Mouse (Mus musculus) embryo, embryonic 10 days (tissue): ENCODE measurements around the gene Gng13.
"Not testable (repeated sequence)": the region's sequence is repeated elsewhere in the genome, so short reads cannot be mapped to it uniquely, and the experiment has no call there.

ENCODE experiments used
- DNase-seq: peaks from one replicate; pipeline ENCODE4 v3.0.0-alpha.2; 2015; ENCODE audit warnings: low spot score

Gng13 gene

DNA sequence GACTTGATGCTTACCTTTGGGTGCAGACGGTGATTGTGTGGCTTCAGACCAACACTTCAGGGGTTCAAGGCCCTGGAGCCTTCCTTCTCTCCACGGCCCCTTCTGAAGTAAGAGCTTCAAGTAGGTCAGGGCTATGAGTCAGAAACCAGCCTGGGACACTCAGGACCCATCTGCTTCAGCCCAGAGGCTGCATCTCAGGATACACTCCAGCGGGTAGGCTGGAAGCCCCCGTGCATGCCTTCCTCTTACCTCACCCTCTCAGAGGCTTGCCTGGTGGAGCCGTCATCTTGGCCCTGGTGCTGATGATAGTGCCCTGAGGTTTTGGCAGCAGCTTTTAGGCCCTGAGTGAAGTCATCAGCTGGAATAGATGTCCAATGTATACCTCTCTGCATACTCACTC, 18.3 kb downstream of the Gng13 start:
- no peak for DNase-seq

DNA sequence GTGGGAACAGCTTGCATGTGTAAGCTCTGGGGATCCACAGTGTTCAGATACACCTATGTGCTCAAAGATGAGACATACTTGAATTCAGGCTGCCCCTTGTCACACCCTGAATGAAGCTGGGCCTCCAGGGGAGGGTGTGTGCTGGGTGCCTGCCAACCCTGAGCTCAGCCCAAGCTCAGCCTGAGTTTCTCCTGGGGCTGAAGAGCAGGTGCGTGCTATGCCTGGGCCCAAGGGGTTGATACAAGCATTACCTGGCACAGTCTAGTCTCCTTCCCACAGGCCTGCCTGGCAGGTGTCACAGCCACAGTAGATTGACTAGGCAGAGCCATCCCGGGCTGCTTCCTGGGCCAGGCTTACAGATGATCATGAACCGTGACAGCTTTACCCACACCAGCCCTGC, 18.8 kb downstream of the Gng13 start, which contains the start of gene Mslnl:
Gene Mslnl, plus strand, starts transcription at position 298 of the 400 bp plus-strand sequence.
- no peak for DNase-seq

DNA sequence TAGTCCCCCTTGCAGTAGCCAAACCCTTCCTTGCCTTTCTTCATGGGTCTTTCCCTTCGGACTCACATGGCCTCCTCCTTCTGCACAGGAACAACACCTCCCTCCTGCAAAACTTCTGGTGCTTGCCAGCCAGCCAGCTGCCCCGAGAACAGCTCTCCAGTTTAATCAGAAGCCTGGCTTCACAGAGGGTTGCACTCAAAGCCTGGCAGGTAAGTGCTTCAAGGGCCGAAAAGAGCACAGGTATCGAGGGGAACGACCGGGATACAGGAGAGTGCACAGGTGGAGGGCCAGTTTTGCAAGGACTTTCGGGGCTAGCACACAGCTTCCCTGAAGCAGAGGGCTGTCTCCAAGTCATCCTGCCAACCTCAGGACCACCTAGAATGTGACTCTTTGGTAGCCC, 21.9 kb downstream of the Gng13 start:
- DNase-seq = no peak

- not testable (repeated sequence) for DNase-seq
Measured at GRCm38 (mm10) chr17:25741471-25741870, 24.5 kb downstream of the Gng13 start.

DNA sequence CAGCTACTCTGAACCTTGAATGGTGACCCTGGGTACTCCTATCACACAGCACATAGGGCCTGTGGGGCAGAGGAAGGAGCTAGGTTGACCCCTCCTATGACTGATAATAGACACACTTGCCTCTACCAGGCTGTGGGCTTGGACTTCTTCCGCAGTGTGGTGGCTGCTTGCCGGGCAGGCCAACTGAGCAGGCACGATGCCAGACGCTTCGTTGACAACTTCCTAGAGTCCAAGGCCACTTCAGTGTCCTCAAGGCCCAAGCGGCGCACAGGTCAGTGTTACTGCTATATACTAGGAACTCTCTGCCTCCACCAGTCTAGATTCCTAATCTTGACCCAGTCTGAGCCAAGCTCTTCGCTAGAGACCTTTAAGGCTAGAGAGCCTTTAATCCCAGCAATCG, 26.9 kb downstream of the Gng13 start:
- no peak for DNase-seq

DNA sequence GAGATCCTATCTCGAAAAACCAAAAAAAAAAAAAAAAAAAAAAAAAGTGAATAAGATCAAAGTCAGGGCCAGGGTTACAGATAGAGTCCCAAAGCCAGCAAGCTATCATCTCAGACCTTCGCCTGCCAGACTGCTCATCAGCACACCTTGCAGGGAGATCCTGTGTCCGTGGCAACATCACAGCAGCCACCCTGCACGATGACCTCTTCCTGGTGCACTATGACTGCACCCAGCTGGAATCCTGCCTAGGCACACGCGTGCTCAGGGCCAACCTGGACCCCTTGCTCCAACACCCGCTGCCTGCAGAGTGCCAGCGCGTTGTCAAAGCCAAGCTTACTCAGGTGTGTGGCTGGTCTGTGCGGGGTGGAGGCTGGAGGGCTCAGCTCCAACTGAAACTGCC, 27.3 kb downstream of the Gng13 start:
- DNase-seq = no peak

DNA sequence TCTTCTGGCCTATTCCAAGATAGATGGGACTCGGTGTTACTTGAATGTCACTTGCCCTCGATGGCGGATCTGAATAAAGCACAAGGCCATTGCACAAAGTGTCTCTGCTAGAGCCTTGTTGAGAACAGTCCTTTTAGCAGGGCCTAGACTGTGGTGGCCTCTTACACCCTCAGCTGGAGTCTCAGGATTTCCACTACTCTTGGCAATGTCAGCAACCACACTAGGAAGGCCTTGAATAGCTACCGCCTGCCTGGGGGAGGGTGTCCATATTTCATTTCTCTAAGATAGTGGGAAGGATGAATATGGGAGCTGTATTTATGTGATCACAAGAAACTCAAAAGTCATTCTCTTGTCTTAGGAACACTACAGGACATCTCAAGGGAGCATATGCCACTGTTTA, 31.3 kb downstream of the Gng13 start:
- DNase-seq = no peak

- DNase-seq = no peak
Measured at GRCm38 (mm10) chr17:25749314-25749713, 32.3 kb downstream of the Gng13 start.

- no peak for DNase-seq
Measured at GRCm38 (mm10) chr17:25751446-25751845, 34.5 kb downstream of the Gng13 start.

DNA sequence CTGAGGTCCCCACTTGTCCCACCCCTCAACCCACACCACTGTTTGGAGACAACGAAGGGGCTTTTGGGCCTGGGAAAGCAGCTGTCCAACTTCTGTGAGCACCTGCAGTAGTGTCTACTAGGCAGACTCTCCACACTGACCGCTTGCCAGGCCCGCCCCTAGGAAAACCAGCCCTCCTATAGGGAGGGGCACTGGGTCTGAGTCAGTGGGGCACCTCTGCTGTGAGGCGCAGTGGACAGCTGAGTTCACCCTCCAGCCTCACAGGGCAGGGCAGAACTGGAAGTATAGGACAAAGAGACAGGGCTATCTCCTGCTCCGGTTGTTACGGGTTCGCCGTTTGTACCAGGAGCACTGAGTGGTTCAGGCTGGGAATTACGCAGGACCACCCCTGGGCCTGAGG, 37.3 kb downstream of the Gng13 start, which contains the start of gene Msln:
Gene Msln, minus strand, starts transcription at position 138 of the 400 bp plus-strand sequence.
- DNase-seq = no peak

DNA sequence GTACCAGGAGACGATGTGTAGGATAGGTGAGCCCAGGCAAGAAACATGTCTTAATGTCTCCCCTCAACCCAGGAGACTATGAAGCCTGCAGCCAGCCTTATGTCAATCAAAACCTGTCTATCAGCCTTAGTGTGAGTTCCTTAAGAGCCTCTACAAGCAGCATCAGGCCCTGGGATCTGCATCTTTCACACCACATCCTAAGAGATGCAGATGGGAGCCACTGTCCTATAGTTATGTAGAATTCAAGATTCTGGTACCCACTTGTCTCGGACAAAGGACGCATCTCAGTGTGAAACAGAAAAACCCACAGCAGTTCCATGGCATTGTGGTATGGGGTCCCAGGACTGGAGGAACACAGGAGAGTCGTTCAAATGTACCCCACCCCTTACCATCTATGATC, 38.1 kb downstream of the Gng13 start:
- DNase-seq = no peak

GRCm38 (mm10) chr17:25755627-25756377, 38.8 kb downstream of the Gng13 start:
- DNase-seq = no peak

- DNase-seq = no peak
Measured at GRCm38 (mm10) chr17:25756378-25757242, 39.6 kb downstream of the Gng13 start.

- DNase-seq = no peak
Measured at GRCm38 (mm10) chr17:25757691-25758090, 40.7 kb downstream of the Gng13 start.

GRCm38 (mm10) chr17:25760148-25760547, 43.2 kb downstream of the Gng13 start:
- DNase-seq = no peak

- peak; percentile 45 for DNase-seq
Measured at GRCm38 (mm10) chr17:25761561-25761970, 44.6 kb downstream of the Gng13 start.

GRCm38 (mm10) chr17:25762591-25762990, 45.6 kb downstream of the Gng13 start:
- no peak for DNase-seq

DNA sequence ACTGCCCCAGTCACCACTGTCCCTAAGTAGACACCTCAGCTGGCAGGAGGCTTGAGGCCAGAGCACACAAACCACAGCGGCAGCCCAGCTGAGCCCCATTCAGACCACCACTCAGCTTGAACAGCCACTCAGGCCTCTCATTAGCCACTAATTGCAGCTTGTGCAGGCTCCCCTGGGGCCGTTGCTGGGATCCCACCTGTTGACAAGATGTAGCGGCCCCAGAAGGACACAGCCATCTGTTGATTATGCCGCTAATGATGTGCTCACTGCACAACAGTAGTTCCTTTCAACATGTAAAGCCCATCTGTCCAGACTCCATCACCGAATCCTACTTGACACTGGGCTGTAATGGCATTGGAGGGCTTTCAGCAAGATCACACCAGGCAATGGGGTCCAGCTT, 48.9 kb downstream of the Gng13 start:
- DNase-seq = peak; percentile 20
